Mouse (Mus musculus) liver, adult 2 months (tissue): ENCODE measurements around the gene Meaf6.

ENCODE experiments used
- CTCF ChIP-seq: fragments of 200-500 bp; IDR thresholded peaks from 2 replicates; pipeline ENCODE4 v1.5.1; 2011; ENCODE audit warnings: low read depth, low read length, control low read depth
- POLR2A ChIP-seq: fragments of 200-500 bp; IDR thresholded peaks from 2 replicates; pipeline ENCODE4 v1.6.1; 2011; ENCODE audit warnings: low read length, control low read depth; ENCODE audit not compliant: insufficient read depth; ENCODE audit errors: extremely low read depth

DNA sequence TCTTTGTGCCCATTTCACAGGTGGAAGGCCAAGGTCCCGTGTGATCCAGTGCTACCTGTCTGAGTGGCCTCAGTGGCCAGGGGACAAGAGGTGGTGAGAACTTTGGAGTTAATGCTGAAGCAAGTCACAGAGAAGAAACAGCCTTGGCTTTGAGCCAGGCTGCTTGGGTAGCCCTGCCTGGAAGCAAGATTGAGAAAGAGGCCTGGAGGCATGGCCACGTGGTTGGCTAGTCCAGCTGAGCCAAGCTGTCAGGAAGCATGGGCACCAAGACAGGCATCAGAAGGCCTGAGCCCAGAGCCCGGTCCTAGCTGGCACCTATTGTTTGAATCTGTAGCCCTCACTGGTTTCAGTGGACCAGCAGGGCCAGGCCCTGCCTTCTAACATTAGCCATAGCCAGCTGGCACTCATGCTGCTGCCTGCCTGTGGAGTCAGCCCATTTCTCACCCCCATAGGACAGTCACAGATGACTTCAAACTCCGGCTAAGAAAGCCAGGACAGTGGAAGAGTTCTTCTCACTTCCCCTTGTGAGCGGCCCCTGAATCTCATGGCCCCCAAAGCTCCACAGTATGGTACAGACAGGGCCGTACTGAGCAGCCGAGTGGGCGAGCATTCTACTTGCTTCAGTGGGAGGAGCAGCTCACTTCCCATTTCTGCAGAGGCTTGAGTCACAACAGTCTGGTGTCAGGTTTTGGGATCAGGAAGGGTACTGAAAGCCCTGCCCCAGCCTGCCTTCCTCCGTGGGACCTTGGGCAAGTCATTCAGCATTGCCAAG is 31.3 kb downstream of the Meaf6 start:
- TF ChIP-seq CTCF, result no peak
- TF ChIP-seq POLR2A, result no peak
